Mouse (Mus musculus) left cerebral cortex, postnatal 10 days (tissue): ENCODE data around the gene Gm20662. TPM values are rescaled to one million over a fixed set of nuclear protein-coding genes. Genes with fewer than 3 reads are reported as not detected.

Source experiments
- DNase-seq, 2 experiments: peaks; one replicate each; pipeline ENCODE4 v3.0.0; 2021 to 2022; ENCODE audit warnings: low spot score in 2 of 2, mixed read lengths in 1 of 2; ENCODE audit errors: extremely low spot score in 1 of 2
- intact Hi-C: fragments of 180-260 bp; cut with DNase I; formaldehyde crosslinking; loops from one replicate; pipeline ENCODE4 v1.15.1; 2025
- total RNA-seq, 2 experiments: library from RNA; stranded (reverse); gene quantifications; 2 replicates each; pipeline ENCODE4 v1.2.3; 2021

Gm20662 gene
- total RNA-seq, 2 experiments from 2014 or later: 1.5 to 3.4 TPM

- intact Hi-C loops: no loop called here
- no peak for DNase-seq
These were observed 24.2 kb upstream of the Gm20662 start for GRCm38 (mm10) chr9:107971690-107972541.

- DNase-seq: no peak
- intact Hi-C loops: no loop called here
These were observed 21.5 kb upstream of the Gm20662 start for GRCm38 (mm10) chr9:107974491-107975171.

DNA sequence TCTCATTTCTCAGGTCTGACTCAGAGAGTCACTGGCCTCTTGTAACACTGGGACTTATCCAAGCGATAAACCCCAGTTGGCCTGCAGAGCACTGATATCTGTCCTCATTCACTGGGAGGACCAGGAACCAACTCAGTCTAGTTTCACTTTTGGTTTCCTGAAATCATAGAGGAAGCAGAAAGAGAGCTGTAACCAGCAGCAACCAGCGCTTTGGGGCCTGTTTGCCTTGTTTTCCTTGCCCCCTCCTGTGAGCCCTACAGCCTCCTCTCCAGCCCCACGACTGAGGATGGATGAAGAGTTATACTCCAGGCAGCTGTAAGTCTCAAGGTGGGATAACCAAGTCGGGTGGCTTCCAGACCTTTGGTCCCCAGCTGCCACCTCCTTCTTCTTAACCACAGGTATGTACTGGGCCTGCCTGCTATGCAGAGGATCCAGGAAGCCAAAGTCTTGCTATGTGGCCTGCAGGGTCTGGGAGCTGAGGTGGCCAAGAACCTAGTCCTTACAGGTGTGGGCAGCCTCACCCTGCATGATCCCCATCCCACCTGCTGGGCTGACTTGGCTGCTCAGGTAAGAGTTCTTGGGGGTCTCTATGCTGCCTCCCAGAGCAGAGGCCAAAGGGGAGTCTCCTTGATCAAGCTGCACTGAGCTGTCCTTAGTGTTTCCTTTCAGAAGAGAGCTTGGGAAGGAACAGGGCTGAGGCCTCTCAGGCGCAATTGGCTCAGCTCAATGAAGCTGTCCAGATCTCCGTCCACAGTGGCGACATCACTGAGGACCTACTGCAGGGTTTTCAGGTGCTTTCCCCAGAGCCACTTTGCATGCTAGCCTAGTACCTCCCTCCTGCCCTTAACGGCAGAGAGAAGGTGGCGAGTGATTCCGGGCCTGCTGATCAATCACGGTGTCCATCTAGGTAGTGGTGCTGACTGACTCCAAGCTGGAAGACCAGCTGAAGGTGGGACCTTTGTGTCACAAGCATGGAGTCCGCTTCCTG lies 20.5 kb upstream of the Gm20662 start, which contains the start of gene Uba7:
Gene Uba7, plus strand, starts transcription at position 107 of the 988 bp plus-strand sequence.
- DNase-seq: no peak
- intact Hi-C loops: no loop called here

DNA sequence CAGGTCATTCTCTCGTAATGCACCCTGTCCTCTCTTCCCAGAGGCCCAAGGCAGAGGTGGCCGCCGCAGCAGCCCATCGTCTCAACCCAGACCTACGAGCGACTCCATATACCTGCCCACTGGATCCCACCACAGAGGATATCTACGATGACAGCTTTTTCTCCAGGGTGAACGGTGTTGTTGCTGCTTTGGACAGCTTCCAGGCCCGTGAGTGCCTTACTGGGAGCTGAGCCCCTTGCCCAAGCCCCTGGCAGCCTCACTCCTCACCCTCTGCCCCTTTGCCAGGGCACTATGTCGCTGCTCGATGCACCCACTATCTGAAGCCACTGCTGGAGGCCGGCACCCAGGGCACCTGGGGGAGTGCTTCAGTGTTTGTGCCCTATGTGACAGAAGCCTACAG lies 17.3 kb upstream of the Gm20662 start:
- DNase-seq: no peak
- intact Hi-C loops: no loop called here

GRCm38 (mm10) chr9:107981684-107982605 lies 14.2 kb upstream of the Gm20662 start:
- intact Hi-C loops: no loop called here
- peak in 1 of 2 experiments; percentile 52 for DNase-seq

DNA sequence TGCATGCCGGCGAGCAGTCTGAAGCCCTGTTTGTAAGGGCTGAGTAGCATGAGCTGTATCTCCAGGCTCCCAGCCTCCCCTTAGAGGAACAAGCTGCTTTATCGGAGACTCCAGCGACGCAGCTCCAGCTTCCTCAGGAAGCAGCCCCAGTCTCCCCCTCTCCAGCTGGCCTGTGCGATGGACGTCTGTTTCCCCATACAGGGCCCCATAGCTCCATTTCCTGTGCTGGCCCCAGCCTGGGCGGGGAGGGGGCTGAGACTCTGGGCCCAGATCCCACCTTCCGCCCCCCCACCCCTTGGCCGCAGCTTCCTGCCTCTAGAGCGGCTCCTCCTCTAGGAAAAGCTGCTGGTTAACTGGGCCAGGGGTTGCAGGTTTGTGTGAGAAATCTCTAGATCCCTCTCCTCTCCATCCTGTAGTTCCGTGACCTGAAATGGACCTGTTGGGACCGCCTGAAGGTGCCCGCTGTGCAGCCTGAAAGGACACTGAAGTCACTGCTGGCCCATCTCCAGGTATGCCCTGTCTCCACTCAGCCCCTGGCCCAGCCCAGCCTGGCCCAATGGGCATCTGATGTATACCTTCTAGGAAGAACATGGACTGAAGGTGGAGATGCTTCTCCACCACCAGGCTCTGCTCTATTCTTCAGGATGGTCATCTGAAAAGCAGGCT lies 13.3 kb upstream of the Gm20662 start, which contains the start of gene Gm20661:
Gene Gm20661, plus strand, starts transcription at position 378 of the 666 bp plus-strand sequence.
- intact Hi-C loops: no loop called here
- DNase-seq: peak in 1 of 2 experiments; percentile 91

DNA sequence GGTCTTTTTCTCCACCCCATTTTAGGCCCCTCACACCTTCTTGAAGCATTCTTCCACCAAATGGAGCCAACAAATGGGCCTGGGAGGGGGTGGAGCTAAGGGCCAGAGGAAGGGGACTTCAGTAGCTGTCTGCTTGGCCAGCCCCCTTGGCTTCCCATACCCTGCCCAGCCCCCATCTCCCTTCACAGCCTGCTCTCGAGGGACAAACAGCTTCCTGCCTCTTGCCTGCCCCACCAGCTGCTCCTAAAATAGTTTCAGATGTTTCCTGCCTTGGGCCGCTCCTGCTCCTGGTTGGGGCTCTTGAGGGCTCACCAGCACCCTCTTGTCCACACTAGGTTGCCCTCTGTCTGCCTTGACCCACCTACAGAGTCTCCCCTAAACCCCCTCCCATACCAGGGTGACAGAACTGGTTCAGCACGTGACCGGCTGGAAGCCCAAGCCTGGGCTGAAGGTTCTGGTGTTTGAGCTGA lies 12.7 kb upstream of the Gm20662 start:
- peak in 1 of 2 experiments; percentile 95 for DNase-seq
- intact Hi-C loops: no loop called here

DNA sequence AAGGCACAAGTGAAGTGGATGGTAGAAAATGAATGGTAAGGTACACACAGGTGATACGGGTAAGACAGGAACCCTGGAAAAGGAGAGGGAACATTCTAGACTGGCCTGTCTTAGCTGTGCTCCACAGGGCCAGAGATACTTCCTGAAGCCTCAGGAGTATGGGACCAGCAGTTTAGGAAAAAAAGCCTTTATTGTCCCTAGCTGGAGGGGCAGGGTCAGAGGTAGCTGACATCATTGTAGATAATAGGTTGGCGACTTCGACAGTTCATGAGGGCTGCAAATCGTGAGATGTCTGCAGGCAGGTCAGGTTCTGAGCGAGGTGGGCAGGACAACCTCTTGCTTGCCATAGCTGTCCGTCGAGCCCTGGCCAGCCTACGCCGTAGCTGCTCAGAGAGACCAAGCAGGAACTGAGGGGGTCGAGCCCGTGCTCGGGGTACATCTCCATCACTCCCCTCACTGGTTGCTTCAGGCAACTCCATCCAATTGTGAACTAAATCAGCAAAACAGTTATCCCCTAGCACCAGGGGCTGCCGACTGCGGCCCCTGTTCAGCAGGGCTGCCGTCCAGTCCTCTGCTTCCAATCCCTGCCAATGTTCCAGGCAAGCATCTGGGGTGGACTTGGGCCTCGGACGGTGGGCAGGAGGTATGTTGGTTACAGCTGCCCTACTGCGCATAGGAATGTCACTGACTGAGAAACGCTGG lies 11.9 kb upstream of the Gm20662 start:
- no peak for DNase-seq
- intact Hi-C loops: no loop called here

- intact Hi-C loops: no loop called here
- DNase-seq: no peak
These were observed 11.4 kb upstream of the Gm20662 start for GRCm38 (mm10) chr9:107984754-107985055.

DNA sequence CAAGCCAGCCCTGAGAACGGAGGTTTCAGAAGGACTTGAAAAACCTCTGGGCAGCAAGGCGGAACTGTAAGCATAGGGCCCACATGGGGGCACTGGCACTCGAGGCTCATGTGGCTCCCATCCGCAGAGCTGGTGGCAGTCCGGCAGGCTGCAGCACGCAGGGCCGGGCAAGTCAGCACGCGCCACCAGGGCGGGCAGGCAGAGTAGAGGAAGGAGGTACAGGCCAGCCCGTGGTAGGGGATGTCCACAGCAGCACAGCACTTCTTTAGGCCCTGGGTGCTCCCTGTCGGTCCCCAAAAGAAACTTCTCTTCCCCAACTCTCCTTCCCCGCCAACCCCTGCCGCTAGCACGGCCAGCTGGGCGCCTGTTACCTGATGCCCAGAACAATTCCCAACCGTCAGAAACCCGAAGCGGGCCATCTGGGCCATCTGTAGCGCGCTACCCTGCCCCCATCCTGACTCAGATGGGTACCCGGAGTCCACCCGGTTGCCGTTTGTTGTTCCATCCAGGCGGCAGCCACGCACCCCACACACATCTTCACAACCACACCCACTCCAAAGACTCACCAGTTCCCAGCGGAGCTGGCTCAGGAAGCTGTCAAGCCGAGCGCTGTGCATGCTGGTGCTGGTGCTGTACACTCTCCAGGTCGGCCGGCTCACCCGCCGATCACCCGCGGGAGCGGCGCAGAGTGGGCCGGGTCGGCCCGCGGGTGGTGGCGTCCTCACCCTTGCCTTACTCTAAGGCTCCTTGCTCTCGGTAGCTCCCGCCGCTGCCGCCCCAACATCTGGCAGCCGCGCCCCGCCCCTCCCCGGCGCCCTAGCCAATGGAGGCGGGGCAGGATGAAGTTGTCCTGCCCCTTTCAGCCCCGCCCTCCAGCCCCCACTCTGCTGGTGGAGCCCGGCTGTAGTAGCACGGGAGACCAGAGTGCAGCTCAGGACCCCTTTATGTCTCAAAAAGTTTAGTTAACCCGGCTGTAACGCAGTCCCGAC lies 10.7 kb upstream of the Gm20662 start, which contains the start of gene Inka1:
Gene Inka1, minus strand, starts transcription at position 749 of the 989 bp plus-strand sequence.
- intact Hi-C loops: loop anchor here (1.0 kb wide), 1 partner anchor 22 kb away; no protein-coding TSS in a partner anchor
- peak in 1 of 2 experiments; percentile 94 for DNase-seq

DNA sequence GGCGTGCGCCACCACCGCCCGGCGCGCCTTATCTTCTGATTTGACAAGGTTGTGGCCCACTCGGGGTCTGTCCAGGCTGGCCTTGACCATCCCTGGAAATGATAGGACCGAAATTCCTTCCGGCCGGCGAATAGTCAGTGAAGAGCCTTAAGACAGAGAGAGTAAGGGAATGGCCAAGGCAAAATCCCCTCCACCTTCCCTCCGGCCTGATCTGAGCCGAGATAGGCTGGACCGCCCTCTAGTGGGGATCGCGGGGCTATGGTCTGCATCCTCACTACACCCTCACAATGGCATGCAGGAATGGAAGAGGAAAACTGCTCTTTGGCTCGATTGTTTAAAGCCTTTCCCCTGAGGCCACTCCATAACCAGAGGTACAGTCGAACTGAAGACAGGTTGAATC lies 9.8 kb upstream of the Gm20662 start:
- DNase-seq: peak; percentile 72 to 89
- intact Hi-C loops: loop anchor here (1.0 kb wide), 1 partner anchor 23 kb away; no protein-coding TSS in a partner anchor

DNA sequence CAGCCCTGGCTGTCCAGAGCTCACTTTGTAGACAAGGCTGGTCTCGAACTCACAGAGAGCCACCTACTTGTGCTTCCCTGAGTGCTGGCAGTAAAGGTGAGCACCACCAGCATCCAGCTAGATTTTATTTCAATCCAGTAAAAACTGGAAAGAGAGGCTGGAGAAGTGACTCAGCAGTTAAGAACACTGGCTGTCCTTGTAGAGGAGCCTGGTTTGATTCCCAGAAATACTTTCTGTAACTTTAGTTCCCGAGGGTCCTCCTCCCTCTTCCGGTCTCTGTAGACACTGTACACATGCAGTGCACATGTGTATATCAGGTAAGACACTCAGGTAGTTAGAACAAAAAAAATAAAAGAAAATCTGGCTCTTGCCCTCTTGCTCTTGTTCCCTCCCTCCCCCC lies 8.2 kb upstream of the Gm20662 start:
- DNase-seq: no peak
- intact Hi-C loops: no loop called here

DNA sequence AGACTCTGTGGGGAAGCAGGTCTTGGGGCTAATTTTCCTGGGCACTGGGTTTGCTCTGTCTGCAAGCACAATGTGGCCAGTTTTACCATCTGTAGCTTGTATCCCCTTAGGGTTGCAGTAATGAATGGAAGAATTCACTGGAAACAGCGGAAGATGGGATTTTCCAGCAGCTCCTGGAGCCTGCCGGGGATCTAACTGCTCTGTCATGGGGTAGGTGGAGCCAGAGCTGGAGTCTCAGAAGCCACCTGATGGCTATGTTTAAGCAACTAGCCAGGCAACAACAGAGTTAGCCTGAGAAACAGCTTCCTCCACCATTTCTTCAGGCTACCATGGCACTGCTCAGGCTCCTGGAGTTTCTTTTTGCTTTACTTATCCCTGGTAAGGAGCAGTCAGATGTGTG lies 4.0 kb upstream of the Gm20662 start, which contains the start of gene Cdhr4:
Gene Cdhr4, plus strand, starts transcription at position 301 of the 400 bp plus-strand sequence.
- intact Hi-C loops: no loop called here
- DNase-seq: no peak

DNA sequence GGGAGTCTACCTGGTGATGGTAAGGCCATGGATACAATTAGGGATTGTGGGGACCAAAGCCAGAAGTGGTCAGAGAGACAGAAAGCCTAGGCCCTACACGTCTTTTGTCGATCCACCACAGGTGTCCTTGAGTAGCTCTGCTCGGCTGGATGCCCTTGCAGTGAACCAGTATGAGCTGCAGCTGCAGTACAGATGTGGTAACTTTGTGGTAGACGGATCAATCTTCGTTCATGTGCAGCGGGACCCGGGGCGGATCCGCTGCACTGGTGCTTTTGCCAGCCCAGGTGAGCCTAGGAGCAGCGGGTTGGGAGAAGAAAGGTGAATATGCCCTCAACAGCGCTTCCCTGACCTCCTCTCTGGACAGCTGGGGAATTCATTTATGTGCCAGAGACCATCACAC lies 3.1 kb upstream of the Gm20662 start:
- intact Hi-C loops: no loop called here

GRCm38 (mm10) chr9:107994464-107994863 lies 1.7 kb upstream of the Gm20662 start:
- intact Hi-C loops: no loop called here
- no peak for DNase-seq

More for the DNA sequence above, 3.1 kb upstream of the Gm20662 start:
- DNase-seq: no peak
